18 mouse cellular contexts compared by ENCODE assay signal in genomic region chr9:100252409-100252808, GRCm38 (mm10).
A peak's percentile ranks its signal among the peaks of the same experiment; 100 is the strongest.
DNase-seq lines count a peak whose midpoint lies in the region; ATAC-seq lines count a peak whose summit lies in the region.
"Had no signal": no experiment of that assay in that cellular context is flagged by ENCODE, and none has a peak within 500 bp of the region (broad histone marks: within the 10 kb centered on the region; RNA-seq: fewer than 3 reads in every experiment).

No protein-coding gene starts in this region.

- H3K36me3 ChIP-seq in neural tube, embryonic 13.5 days = no peaks in the 10 kb centered on the region
- no peaks in the 10 kb centered on the region for H3K36me3 ChIP-seq in neural tube, embryonic 14.5 days (ENCODE audit: control insufficient read depth, insufficient read depth, low read length)
- H3K36me3 ChIP-seq: embryonic facial prominence, embryonic 10.5 days; embryonic facial prominence, embryonic 12.5 days; forebrain, embryonic 15.5 days had no signal

- no peak for DNase-seq in neural tube, embryonic 10.5 days (ENCODE audit: extremely low spot score, low spot score)
- no peak for DNase-seq in spleen, adult 12 weeks (ENCODE audit: low spot score)
- no peak for DNase-seq in adrenal gland, adult 8-10 months
- DNase-seq: adrenal gland, adult 2 months; adrenal gland, postnatal 14 days; adrenal gland, postnatal 36 days; cerebellum, adult 11-12 months; cerebellum, adult 2 months; cerebellum, adult 9-10 months; cerebellum, postnatal 10 days; cerebellum, postnatal 25 days; forebrain, postnatal 0 days had no signal

- peak overlapping the region; percentile 38; the same call in 1 of the 2 replicates for H3K27ac ChIP-seq in neural tube, embryonic 13.5 days (replicated peaks)
- H3K27ac ChIP-seq in neural tube, embryonic 14.5 days (ENCODE audit: low read depth, low read length) = no peak overlapping the region
- H3K27ac ChIP-seq: embryonic facial prominence, embryonic 10.5 days; embryonic facial prominence, embryonic 12.5 days; forebrain, embryonic 13.5 days; forebrain, embryonic 15.5 days had no signal

- WGBS in neural tube, embryonic 13.5 days = 59% methylated on average over 10 of the region's 10 CpGs
- 63% methylated on average over 10 of the region's 10 CpGs for WGBS in neural tube, embryonic 14.5 days

- H3K4me1 ChIP-seq in neural tube, embryonic 13.5 days (replicated peaks) = peaks cover 15% of the 10 kb centered on the region
- H3K4me1 ChIP-seq in neural tube, embryonic 14.5 days (ENCODE audit: control insufficient read depth, insufficient read depth, low read length) = no peaks in the 10 kb centered on the region
- H3K4me1 ChIP-seq: embryonic facial prominence, embryonic 12.5 days; forebrain, embryonic 13.5 days; forebrain, embryonic 15.5 days had no signal

- 0 out of 2 replicates have a peak overlapping the region, but pooled peaks have one; percentile 5 for H3K4me2 ChIP-seq in neural tube, embryonic 13.5 days
- no peak overlapping the region for H3K4me2 ChIP-seq in neural tube, embryonic 14.5 days (ENCODE audit: low read depth, low read length)
- H3K4me2 ChIP-seq: embryonic facial prominence, embryonic 12.5 days; forebrain, embryonic 13.5 days; forebrain, embryonic 15.5 days had no signal

- no peaks in the 10 kb centered on the region; the same call in 1 of the 2 replicates for H3K27me3 ChIP-seq in neural tube, embryonic 13.5 days
- H3K27me3 ChIP-seq in neural tube, embryonic 14.5 days (ENCODE audit: control insufficient read depth, insufficient read depth, low read length) = no peaks in the 10 kb centered on the region
- H3K27me3 ChIP-seq: embryonic facial prominence, embryonic 12.5 days; forebrain, embryonic 15.5 days had no signal

- ATAC-seq in neural tube, embryonic 13.5 days (ENCODE audit: low read depth) = peak; percentile 50; the same call in 1 of the 2 replicates
- ATAC-seq in neural tube, embryonic 14.5 days (ENCODE audit: low read depth) = peak; percentile 61
- ATAC-seq: forebrain, embryonic 13.5 days; forebrain, embryonic 15.5 days; forebrain, postnatal 0 days had no signal

- no peaks in the 10 kb centered on the region for H3K9me3 ChIP-seq in neural tube, embryonic 13.5 days
- no peaks in the 10 kb centered on the region for H3K9me3 ChIP-seq in neural tube, embryonic 14.5 days (ENCODE audit: control insufficient read depth, low read length)
- H3K9me3 ChIP-seq: embryonic facial prominence, embryonic 10.5 days; embryonic facial prominence, embryonic 12.5 days; forebrain, embryonic 13.5 days; forebrain, embryonic 15.5 days had no signal

- H3K4me3 ChIP-seq in neural tube, embryonic 13.5 days = no peak overlapping the region
- no peak overlapping the region for H3K4me3 ChIP-seq in neural tube, embryonic 14.5 days (ENCODE audit: low read depth, low read length)
- H3K4me3 ChIP-seq: embryonic facial prominence, embryonic 10.5 days; embryonic facial prominence, embryonic 12.5 days; forebrain, embryonic 13.5 days; forebrain, embryonic 15.5 days had no signal

- H3K9ac ChIP-seq in neural tube, embryonic 13.5 days = no peak overlapping the region
- no peak overlapping the region for H3K9ac ChIP-seq in neural tube, embryonic 14.5 days (replicated peaks; ENCODE audit: low read depth, low read length)
- H3K9ac ChIP-seq: embryonic facial prominence, embryonic 12.5 days; forebrain, embryonic 13.5 days; forebrain, embryonic 15.5 days; forebrain, postnatal 0 days had no signal
